Mouse (Mus musculus) E14TG2a.4 (cell line): ENCODE data around the gene Slc39a2.

ENCODE experiments used
- H3K27me3 ChIP-seq: 2 replicates; pipeline ENCODE4 v1.6.1; 2014; ENCODE audit warnings: low read length, control low read depth; ENCODE audit not compliant: insufficient read depth
- H3K36me3 ChIP-seq: 2 replicates; pipeline ENCODE4 v1.6.1; 2014; ENCODE audit warnings: low read length, control low read depth; ENCODE audit not compliant: insufficient read depth
- H3K4me1 ChIP-seq: replicated peaks from 2 replicates; pipeline ENCODE4 v1.6.1; 2014; ENCODE audit warnings: low read depth, low read length, control low read depth
- H3K4me3 ChIP-seq: replicated peaks from 2 replicates; pipeline ENCODE4 v1.5.1; 2014; ENCODE audit warnings: mild to moderate bottlenecking, low read length
- H3K9me3 ChIP-seq: 2 replicates; pipeline ENCODE4 v1.6.1; 2014; ENCODE audit warnings: low read length, control low read depth
- CTCF ChIP-seq: conservative IDR thresholded peaks from 2 replicates; pipeline ENCODE4 v1.5.1; 2014; ENCODE audit warnings: low read length
- NANOG ChIP-seq: IDR thresholded peaks from 2 replicates; pipeline ENCODE4 v1.6.1; 2014; ENCODE audit warnings: borderline replicate concordance, low read length, mixed read lengths
- POU5F1 ChIP-seq: IDR thresholded peaks from 2 replicates; pipeline ENCODE4 v1.6.1; 2014; ENCODE audit warnings: low read length, borderline replicate concordance

Slc39a2 gene

GRCm38 (mm10) chr14:51940944-51941560 is 48.4 kb downstream of the Slc39a2 start:
- Histone ChIP-seq H3K27me3 (peaks cover 15% of the 10 kb centered on the region), H3K4me1 (peaks cover 44% of the 10 kb centered on the region), H3K36me3 (no peaks in the 10 kb centered on the region), H3K4me3 (no peak overlapping the region), H3K9me3 (peaks cover 19% of the 10 kb centered on the region)
- no peak for TF ChIP-seq CTCF
- TF ChIP-seq POU5F1, result no peak
- no peak for TF ChIP-seq NANOG

- H3K4me1 ChIP-seq, result peaks cover 44% of the 10 kb centered on the region
- H3K36me3 ChIP-seq, result no peaks in the 10 kb centered on the region
- no peak overlapping the region for H3K4me3 ChIP-seq
- no peak for TF ChIP-seq POU5F1
- TF ChIP-seq NANOG, result no peak
- no peak for TF ChIP-seq CTCF
- peaks cover 15% of the 10 kb centered on the region for H3K27me3 ChIP-seq
- H3K9me3 ChIP-seq, result peaks cover 14% of the 10 kb centered on the region
These were observed 48.9 kb downstream of the Slc39a2 start for GRCm38 (mm10) chr14:51941577-51941976.

GRCm38 (mm10) chr14:51942236-51942635 is 49.5 kb downstream of the Slc39a2 start:
- peaks cover 15% of the 10 kb centered on the region for H3K27me3 ChIP-seq
- H3K4me3 ChIP-seq, result no peak overlapping the region

GRCm38 (mm10) chr14:51943336-51943735 is 50.6 kb downstream of the Slc39a2 start:
- Histone ChIP-seq H3K4me3 (peak overlapping the region; percentile 46), H3K9me3 (peaks cover 1% of the 10 kb centered on the region; the same call in 1 of the 2 replicates), H3K4me1 (peaks cover 42% of the 10 kb centered on the region), H3K27me3 (peaks cover 15% of the 10 kb centered on the region), H3K36me3 (no peaks in the 10 kb centered on the region)
- TF ChIP-seq CTCF (no peak), POU5F1 (no peak), NANOG (no peak)

More at GRCm38 (mm10) chr14:51942236-51942635, 49.5 kb downstream of the Slc39a2 start:
- Histone ChIP-seq H3K9me3 (peaks cover 12% of the 10 kb centered on the region; the same call in 1 of the 2 replicates), H3K4me1 (peaks cover 44% of the 10 kb centered on the region), H3K36me3 (no peaks in the 10 kb centered on the region)
- TF ChIP-seq POU5F1 (no peak), CTCF (no peak), NANOG (no peak)
